Mouse (Mus musculus): ENCODE data around the gene Fblim1. TPM values are rescaled to one million over a fixed set of nuclear protein-coding genes. Genes with fewer than 3 reads are reported as not detected.
A peak's percentile ranks its signal among the peaks of the same experiment; 100 is the strongest.
"Not testable (repeated sequence)": the region's sequence is repeated elsewhere in the genome, so short reads cannot be mapped to it uniquely, and the experiment has no call there.

The Fblim1 gene
- polyA plus RNA-seq, 2 experiments from 2014 or later: 0.13 TPM; not detected in 1

DNA sequence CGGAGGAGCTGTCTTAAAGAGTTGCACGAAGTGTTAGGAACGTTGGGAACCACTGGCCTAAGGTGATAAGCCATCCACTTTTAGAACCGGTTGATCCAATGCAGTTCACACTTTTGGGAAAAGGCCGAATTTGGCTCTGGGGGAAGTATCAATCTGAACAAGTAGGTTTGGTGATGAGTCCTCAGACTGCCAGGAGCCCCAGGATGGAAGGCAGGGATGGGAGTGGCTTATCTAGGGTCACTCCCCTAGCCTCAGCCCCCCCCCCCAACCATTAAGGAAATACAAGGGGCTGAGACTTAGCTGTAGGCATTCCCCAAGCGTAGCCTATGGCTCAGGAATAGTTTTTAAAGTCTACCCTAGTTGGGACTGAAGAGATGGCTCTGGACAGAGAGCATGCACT is 39.7 kb downstream of the Fblim1 start:
- no peak for ATAC-seq

DNA sequence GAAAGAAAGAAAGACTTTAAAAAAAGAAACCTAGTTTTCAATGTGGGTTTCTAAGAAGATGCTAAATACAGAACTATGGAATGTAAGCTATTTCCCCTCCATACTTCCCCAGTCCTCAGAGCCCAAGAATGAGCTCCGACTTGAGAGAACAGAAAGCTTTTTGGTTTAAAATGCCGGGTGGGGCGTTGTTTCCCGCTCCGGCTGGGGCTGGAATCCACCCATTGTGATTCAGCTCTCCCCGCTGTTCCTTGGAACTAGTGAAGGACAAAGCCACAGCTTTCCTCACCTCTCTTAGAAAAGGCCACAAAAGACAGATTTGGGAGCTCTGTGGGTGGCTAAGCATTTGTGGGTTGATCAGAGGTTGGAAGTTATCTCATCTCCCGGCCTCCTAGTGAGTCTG is 40.6 kb downstream of the Fblim1 start:
- ATAC-seq: no peak

DNA sequence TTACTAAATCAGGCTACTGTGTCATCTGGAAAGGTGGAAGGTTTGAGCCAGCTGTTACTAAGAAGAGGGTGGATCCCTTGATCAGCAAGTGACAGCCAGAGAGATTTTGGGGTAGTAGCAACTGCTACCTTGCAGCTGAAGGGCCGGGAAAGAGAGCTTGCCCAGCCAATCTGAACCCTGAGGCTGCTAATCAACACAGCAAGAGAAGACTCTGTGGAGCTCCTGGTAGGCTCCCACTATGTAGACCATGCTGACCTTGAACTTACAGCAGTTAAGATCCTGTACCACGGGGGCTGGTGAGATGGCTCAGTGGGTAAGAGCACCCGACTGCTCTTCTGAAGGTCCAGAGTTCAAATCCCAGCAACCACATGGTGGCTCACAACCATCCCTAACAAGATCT is 41.2 kb downstream of the Fblim1 start:
- ATAC-seq: no peak

DNA sequence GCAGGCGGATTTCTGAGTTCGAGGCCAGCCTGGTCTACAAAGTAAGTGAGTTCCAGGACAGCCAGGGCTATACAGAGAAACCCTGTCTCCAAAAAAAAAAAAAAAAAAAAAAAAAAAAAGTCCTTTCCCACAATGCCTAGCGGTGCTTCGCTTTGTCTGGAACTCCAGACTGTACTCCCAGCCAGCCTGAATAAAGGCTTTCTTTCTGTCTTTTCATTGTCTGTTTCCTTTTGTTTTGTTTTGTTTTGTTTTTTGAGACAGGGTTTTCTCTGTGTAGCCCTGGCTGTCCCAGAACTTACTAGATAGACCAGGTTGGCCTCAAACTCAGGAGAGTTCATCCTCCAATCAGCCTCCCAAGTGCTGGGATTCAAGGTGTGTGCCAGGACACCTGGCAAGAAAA is 41.7 kb downstream of the Fblim1 start:
- no peak for ATAC-seq

DNA sequence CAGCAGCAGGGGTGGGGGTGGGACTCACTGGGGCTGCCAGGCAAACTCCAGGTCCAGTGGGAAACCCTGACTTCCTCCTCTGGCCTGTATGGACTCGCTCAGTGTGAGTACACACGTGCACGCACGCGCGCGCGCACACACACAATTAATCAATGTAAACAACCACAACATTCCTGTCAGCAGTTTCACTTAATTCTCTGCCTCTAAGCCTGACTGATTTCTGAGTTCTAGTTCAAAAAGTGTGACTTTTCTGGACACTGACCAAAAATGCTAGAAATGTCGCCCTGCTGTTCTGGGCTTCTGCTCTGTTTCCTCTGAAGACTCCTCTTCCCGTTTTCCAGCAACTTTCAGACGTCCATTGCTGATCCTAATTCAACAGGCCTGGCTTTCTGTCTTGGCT is 43.6 kb downstream of the Fblim1 start:
- no peak for ATAC-seq

DNA sequence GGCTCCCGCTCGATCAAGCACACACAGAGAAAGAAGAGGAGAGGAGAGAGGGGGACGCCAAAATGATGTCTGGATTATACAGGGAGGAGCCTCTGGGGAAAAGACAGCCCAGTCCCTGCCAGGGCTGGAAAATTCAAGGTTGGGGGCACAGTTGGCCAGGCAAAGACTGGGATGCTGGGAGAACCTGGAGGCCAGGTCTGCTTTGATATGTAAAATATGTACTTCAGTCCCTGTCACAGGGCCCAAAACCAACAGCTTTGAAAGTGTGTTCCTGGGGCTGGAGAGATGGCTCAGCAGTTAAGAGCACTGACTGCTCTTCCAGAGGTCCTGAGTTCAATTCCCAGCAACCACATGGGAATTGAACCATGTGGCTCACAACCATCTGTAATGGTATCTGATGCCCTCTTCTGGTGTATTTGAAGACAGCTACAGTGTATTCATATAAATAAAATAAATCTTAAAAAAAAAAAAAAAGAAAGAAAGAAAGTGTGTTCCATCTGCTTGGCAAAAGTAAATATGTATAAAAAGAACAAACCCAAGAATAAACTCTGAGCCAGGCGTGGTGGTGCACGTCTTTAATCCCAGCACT is 44.5 kb downstream of the Fblim1 start:
- ATAC-seq: not testable (repeated sequence)

DNA sequence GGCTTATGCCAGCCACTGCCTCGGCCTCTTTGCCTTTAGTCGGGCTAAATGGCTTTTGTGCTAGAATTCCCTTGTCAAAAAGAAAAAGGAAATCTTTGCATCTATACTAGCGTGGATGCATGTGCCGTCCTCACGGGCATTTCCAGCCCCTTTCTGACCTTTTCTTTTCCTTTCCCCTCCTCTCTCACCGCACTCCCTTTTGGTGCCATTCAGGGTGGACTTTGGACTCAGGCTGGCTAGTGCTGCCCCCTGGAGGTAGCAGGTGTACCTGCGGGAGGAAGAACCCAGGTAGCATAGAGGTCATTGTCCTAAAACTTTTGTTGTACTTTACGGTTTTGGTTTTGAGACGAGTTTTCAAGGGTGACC is 46.0 kb downstream of the Fblim1 start:
- peak; percentile 60 for ATAC-seq

DNA sequence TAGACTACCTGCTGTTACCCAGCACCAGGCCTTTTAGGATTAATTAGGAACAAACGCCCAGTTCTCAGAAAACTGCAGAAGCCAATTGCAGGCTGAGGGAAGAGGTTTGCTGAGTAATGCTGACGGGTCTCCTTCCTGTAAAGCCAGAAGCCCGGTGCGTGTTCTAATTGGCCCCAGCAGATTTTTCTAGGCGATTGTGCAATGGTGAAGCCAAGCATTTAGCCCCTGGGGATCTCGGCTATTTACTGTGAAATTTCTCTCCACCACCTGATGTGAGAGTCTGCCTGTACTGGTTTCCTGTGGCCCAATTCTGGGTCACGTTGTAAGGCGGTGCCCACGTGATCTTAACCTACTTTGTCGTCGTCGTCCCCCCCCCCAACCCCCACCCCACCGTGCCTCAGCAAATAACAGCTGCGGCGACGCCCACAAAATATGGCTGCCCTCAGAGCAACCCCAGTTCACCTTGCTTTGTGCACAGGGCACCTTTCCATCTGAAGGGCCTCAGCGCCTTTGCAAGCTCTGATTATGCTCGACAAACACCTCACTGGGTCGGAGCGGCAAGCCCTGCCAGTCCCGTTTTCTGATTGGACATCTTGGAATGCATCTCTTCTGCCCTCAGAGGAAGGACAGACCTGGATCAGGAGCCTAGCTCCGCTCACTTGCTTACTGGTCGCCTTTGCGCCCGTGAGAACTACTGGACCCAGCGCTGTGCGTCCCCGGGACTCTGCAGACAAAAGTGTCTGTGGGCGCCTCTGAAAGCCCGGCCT is 46.6 kb downstream of the Fblim1 start:
- peak; percentile 80 for ATAC-seq

DNA sequence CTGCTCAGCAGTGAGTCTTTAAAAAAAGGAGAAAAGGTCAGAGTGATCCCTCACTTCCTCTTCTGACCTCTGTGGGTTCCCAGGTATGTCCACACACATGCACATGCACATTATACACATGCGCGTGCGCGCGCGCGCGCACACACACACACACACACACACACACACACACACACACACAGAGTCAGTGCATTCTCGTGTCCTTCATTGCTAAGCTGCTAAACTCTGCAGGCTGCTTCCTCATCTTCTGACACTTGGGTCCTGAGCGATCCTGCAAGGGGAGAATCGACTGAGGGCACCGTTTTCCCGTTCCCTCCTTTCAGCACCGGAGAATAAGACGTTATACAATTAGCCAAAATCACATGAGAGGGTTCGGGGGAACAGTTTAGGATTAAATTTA is 47.2 kb downstream of the Fblim1 start:
- ATAC-seq: peak; percentile 22

DNA sequence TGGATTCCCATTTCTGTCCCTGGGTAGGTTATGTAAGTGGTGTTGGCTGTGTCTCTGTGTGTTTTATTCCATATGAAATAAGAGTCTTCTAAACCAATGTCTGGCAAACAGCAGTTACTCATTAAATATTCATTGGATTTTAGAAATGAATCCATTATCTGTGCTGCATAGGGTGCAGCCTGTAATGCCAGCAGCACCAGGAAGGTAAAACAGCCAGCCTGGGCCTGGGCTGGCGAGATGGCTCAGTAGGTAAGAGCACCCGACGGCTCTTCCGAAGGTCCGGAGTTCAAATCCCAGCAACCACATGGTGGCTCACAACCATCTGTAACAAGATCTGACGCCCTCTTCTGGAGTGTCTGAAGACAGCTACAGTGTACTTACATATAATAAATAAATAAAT is 49.7 kb downstream of the Fblim1 start:
- ATAC-seq: not testable (repeated sequence)

DNA sequence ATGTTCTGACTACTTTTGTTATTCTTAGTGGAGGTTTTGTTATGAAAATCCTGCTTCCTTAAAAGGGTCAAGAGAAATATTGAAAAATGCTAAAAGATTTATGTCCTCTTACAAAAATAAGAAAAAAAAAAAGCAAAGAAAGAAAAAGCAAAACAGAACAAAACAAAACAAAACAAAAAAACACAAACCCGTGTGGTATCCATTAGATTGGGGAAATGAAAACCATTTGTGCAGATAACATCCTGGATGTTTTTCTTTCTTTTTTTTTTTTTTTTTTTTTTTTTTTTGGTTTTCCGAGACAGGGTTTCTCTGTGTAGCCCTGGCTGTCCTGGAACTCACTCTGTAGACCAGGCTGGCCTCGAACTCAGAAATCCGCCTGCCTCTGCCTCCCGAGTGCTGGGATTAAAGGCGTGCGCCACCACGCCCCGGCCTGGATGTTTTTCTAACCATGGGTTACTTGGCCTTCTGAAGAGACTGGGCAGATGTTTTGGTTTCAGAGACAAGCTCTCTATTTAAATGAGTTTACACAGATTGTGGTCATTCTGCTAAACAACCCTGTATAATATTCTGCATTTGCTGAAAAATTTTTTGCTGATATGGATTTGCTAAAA is 51.5 kb downstream of the Fblim1 start:
- not testable (repeated sequence) for ATAC-seq

DNA sequence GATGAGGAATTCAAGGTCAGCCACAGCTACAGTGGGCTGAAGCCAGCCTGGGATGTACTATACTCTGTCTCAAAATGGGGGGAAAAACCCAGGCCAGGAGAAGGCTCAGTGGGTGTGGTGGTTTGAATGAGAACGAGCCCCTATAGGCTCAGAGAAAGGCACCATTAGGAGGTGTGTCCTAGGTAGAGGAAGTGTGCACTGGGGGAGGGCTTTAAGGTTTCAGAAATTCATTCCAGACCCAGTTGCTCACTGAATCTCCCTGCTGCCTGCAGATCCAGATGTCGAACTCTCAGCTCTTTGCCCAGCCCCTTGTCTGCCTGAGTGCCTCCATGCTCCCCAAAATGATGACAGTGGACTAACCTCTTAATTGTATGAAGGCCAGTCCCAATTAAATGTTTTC is 53.4 kb downstream of the Fblim1 start:
- peak; percentile 99 for ATAC-seq

DNA sequence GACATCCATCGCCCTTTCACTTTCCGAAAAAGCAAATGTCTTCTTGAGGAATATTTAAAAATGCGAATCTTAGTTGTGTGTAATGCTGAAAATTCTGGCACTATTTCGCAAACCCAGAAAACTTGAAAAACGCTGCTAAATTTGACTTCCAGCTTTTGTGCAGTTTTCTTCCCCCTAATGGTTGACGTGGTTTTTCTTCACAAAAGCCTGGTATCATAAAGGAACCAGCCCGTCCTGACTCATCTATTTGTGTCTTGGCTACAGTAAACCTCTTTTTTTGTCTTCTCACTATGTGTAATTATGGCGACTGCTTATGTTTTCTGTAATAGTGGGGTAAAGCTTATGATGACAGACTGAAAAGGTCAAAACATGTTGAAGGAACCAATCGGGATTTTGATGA is 58.6 kb downstream of the Fblim1 start:
- no peak for ATAC-seq

DNA sequence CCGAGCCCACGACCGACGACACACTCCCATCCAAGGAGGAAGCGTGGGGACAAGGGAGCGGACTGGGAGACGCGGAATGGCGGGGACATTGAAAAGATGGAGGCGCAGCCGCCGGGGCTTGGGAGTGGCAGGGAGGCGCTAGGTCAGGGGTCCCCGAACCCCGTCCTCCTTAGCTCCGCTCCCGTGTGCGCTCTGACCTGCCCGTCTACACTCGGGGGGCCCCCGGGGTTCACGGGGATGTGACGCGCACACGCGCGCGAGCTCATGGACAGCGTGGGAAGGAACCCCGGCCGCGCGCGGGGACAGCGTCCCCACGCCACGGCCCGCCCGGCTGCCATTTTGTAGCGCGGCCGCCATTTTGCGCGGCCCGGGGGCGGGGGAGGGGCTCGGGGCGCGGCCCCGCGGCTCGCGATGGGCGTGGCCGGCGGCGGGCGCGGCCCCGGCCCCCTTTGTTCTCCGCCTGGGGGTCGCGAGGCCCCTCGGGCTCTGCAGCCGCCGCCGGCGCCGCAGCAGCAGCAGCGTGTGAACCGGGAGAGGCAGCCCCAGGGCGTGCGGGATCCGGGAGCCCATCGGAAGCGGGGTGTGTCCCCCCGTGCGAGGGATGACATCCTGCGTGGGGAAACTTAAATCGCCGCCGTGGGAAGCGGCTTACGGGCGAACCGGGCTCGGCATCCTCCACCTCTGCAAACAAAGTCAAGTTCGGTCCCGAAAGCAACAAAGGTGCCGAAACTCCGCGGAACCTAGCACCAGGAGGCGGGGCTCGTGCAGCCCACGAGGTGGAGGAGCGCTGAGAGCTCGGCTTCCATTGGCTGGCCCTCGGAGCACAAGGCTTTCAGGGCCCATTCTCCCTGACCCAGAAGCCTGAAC is 59.3 kb downstream of the Fblim1 start:
- peak; percentile 72 for ATAC-seq

DNA sequence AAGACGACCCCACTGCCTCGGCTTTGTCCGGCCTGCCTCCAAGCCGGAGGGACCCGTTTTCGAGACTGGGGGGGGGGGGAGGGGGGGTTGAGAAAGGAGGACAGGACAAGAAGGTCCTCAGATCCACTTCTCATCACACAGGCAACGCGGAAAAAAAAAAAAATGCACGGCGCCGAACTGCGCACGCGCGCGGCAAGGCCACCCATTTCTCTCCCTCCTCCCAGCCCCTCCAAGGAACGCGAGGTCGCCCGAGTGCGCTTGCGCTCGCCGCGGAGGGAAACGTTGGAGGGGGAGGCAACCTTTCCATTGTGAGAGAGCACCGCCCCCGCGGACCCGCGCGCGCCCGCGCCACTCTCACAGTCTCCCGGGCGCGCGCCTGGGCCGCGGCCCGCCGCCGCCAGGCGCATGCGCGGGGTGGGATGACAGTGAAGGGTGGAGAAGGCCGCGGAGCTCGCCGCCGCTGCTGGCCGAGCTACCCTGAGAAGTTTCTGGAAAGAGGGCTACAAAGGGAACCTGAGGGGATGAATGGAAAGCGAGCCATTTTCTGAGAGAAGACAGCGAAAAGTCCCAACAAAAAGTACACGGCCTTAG is 60.1 kb downstream of the Fblim1 start:
- ATAC-seq: peak; percentile 83

DNA sequence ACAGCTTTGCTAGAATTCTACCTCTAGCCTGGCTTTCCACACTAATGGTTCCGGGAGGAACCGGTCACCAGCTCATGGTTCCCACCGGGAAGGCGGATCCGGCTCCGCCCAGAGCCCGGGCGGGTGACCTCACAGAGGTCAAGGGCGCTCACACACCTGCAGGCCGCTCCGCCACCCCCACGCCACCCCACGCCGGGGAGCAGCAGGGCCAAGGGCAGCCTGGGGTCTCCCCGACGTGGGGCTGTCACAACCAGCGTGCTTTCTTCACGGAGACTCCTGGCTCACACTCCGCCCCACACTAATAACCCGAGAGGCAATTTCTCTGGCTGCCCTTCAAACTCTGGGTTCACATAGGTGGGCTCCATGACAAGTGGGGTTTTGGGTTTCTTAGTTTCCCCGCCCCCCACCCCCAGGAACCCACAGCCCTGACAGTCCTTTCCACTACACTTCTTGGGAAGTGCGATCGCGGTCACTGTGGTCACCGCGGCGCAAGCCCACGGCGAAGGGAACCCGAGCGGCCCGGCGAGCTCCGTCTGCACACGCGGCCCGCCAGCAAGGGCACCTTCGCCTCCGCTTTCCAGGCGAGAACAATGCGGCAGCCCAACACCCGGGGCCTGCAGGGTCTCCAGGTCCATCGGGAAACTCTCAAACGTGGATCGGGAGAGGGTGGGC is 60.7 kb downstream of the Fblim1 start:
- no peak for ATAC-seq

DNA sequence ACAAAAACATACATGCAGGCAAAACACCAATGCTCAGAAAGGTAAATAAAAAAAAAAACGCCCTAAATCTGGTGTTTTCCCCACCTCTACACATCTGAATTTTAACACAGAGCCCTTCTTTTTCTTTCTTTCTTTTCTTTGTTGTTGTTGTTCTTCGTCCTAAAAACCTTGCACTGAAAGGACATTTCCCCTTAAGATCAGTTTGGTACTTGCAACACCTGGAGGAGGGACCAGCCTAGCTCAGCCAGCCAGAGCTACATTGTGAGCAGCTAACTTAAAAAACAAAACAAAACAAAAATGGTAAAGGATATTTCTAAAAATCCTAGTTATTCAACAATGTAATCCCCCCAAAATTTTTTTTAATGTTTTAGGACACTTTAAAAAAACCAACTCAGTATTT is 61.4 kb downstream of the Fblim1 start:
- ATAC-seq: no peak

DNA sequence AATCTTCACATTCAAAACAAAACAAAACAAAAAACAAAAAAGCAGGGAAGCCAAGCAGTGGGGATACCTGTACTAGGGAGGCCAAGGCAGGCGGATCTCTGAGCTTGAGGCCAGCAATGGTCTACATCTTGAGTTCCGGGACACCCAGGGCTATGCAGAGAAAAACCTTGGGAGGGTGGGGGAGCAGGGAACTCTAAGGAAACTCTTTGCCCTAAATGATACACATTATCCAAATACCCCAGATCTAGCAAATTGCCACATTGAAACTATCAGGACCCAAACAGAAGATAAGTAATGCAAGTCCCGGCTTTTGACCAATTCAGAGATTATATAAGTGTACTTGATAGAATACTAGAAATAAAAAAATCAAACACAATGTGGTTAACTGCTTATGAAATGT is 62.3 kb downstream of the Fblim1 start:
- no peak for ATAC-seq

DNA sequence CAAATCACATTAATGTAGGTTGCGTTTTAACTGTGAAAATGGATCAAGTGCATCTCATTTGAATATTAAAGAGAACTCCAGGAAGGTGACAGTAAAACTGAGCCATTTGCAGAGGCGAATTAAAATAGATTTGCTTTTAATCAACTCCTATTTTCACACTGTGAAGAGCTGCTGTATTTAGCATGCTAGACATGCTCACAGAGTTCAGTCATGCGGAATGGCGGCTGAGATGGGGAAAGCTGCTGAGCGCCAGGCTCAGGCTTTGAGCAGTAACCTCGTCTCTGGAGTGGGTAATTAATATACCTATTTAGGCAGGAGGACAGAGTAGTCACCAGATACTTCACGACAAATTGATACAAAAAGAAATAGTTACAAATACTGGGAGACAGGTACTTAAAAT is 64.0 kb downstream of the Fblim1 start:
- ATAC-seq: no peak

DNA sequence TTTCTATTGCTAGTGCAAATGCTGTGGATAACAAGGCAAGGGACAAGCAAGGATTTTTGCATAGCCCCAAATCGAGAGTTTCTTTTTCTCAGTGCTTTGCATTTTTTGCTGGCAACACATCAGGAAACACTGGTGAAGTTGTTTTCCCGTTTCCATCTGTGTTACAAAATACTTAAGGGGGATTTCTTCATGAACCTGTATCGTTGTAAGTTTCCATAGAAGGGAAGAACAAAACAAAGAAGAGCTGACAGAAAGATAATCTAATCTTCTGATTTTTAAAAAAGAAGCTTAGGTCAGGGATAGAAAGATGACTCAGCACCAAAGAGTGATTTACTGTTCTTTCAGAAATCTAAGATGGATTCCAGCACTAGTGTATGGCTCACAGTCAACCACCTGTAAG is 65.1 kb downstream of the Fblim1 start:
- ATAC-seq: no peak

DNA sequence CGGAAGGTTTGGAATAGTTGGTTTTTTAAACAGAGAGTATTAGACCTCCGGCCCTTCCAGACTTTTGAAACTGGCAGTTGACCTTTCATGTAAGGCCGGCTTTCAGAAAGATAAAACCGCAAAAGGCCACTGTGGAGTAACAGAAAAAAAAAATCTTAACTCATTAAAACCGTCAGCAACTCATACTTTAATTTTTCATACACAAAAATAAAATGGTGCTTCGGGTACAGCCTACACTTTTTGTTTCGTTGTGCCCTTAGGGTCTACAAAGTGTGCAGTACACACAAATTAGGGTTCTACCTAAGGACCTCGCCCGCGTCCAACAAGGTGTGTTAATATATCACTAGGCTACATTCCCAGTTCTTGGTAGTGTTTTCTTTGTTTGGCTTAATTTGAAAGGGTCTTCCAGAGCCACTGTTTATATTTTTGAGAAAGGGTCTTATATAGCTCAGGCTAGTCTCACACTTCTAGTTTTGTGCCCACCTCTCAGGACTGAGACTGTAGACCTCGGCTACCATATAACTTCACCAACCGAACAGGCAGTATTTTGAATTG is 66.6 kb downstream of the Fblim1 start:
- no peak for ATAC-seq
